Comparison of ENCODE assay signal across 24 mouse cellular contexts in the genomic region with DNA sequence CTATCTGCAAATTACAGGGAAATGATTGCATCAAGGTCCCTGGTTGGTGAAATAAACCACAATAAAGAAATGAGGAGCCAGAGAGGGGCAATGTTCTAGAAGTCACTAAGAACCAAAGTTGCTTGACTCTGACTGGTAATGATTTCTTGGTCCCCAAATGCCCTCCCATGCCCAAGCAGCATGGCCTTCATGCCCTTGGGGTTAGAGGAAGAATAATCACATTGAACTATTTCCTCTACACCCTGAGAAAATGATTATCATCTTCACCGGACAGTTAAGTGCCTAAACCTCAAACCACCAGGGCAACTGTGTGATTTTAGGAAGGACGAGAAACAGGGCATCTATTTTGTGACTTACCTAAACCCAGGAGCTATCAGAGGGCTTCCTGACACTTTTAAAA. TPM values are rescaled to one million over a fixed set of nuclear protein-coding genes. Genes with fewer than 3 reads are reported as not detected.
"Had no signal": no experiment of that assay in that cellular context is flagged by ENCODE, and none has a peak within 500 bp of the region (broad histone marks: within the 10 kb centered on the region; RNA-seq: fewer than 3 reads in every experiment).

No protein-coding gene starts in this region.

- H3K9ac ChIP-seq: heart, embryonic 12.5 days; hindbrain, embryonic 12.5 days; hindbrain, embryonic 14.5 days; limb, embryonic 13.5 days; limb, embryonic 15.5 days; liver, embryonic 12.5 days; liver, embryonic 14.5 days had no signal

- H3K27ac ChIP-seq: heart, adult 2 months; hindbrain, embryonic 10.5 days; hindbrain, embryonic 12.5 days; hindbrain, embryonic 14.5 days; layer of hippocampus, adult 2 months; left cerebral cortex, adult 2 months; limb, embryonic 13.5 days; limb, embryonic 15.5 days; liver, embryonic 12.5 days; liver, embryonic 14.5 days had no signal

- H3K27me3 ChIP-seq: heart, embryonic 12.5 days; hindbrain, embryonic 12.5 days; limb, embryonic 13.5 days; limb, embryonic 15.5 days; liver, embryonic 12.5 days had no signal

- H3K36me3 ChIP-seq: heart, embryonic 12.5 days; hindbrain, embryonic 10.5 days; hindbrain, embryonic 12.5 days; limb, embryonic 13.5 days; limb, embryonic 15.5 days; liver, embryonic 12.5 days had no signal

- H3K9me3 ChIP-seq: heart, embryonic 12.5 days; hindbrain, embryonic 10.5 days; hindbrain, embryonic 12.5 days; limb, embryonic 13.5 days; limb, embryonic 15.5 days; liver, embryonic 12.5 days had no signal

- DNase-seq: gastrocnemius, postnatal 14 days; gastrocnemius, postnatal 36 days; heart, adult 2 months; heart, postnatal 10 days; heart, postnatal 4 days; kidney, adult 11 months; kidney, adult 2 months; kidney, postnatal 10 days; kidney, postnatal 25 days; kidney, postnatal 4 days; left cerebral cortex, postnatal 4 days had no signal

- H3K4me3 ChIP-seq: heart, adult 2 months; heart, embryonic 12.5 days; hindbrain, embryonic 10.5 days; hindbrain, embryonic 12.5 days; layer of hippocampus, adult 2 months; left cerebral cortex, adult 2 months; limb, embryonic 13.5 days; limb, embryonic 15.5 days; liver, embryonic 12.5 days had no signal

- H3K4me2 ChIP-seq: heart, embryonic 12.5 days; hindbrain, embryonic 12.5 days; hindbrain, embryonic 14.5 days; limb, embryonic 13.5 days; limb, embryonic 15.5 days; liver, embryonic 12.5 days had no signal

- H3K4me1 ChIP-seq: hindbrain, embryonic 10.5 days; hindbrain, embryonic 12.5 days; limb, embryonic 13.5 days; limb, embryonic 15.5 days; liver, embryonic 12.5 days had no signal

- ATAC-seq: hindbrain, embryonic 16.5 days; intestine, embryonic 16.5 days; liver, embryonic 12.5 days had no signal

RNA-seq across cellular contexts. Expression of gene Irf4, which starts 27.0 kb away (rescaled TPM):
- polyA plus RNA-seq: hindbrain, embryonic 10.5 days; limb, embryonic 11.5 days; liver, embryonic 12.5 days had no signal
